Mouse (Mus musculus) lung, adult 2 months (tissue): Measurements from ENCODE around the gene Angptl4.
"Not testable (repeated sequence)": the region's sequence is repeated elsewhere in the genome, so short reads cannot be mapped to it uniquely, and the experiment has no call there.

Experiments used
- CTCF ChIP-seq: fragments of 200-500 bp; IDR thresholded peaks from 2 replicates; pipeline ENCODE4 v1.5.1; 2011; ENCODE audit warnings: mild to moderate bottlenecking, low read length, control low read depth; ENCODE audit not compliant: insufficient read depth
- POLR2A ChIP-seq: fragments of 200-500 bp; IDR thresholded peaks from 2 replicates; pipeline ENCODE4 v1.6.1; 2011; ENCODE audit warnings: low read depth, mild to moderate bottlenecking, control low read depth, low read length, borderline replicate concordance; ENCODE audit errors: extremely low read depth

DNA sequence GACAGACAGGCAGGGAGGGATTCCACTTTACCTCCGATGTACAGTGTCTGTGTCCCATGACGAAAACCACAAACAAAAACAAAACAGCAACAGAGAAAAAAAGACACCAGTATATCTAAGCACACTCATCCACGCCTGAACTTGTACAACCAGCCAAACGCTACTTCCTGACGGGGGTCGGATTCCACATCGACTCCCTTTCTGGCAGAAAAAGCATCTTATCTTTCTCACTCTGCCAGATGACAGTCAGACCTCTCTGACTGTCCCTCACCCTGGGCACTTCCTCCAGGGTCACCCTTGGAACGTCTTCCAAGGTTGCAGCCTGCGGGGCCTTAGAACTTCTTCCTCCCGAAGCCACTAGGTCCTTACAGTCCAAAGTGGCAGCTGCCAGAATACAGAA lies 48.1 kb downstream of the Angptl4 start:
- TF ChIP-seq POLR2A, CTCF: not testable (repeated sequence)
